Mouse (Mus musculus): Measurements from ENCODE around the gene Ano6.

GRCm38 (mm10) chr15:95902396-95902795 lies 111.8 kb downstream of the Ano6 start:
- TF ChIP-seq CTCF (IDR thresholded peaks at IDR 0.05; ENCODE audit: insufficient read depth, low read length) (no peak), POLR2A (IDR thresholded peaks at IDR 0.05; ENCODE audit: borderline replicate concordance, extremely low read depth, low read depth, low read length) (no peak)
